Mouse (Mus musculus): ENCODE data around the gene Ptprm.

DNA sequence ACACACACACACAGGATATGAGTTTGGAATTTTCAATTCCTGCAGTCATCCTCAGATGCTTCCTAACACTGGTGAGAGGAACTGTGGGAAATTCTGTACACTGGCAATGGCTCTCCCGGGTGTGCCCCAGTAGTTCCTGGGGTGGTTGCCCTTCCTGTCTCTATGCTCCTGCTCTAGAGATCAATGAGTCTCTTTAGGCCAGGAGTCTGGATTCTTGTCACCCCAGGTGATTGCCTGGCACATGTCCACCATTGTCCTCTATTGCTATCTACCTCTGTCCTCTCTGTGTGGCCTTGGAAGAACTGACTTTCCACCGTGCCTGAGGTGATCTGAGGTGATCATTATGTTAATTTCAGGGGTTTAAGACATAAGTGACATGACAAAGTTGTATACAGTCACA lies 10.8 kb downstream of the Ptprm start:
- TF ChIP-seq CTCF (IDR thresholded peaks at IDR 0.05; ENCODE audit: low read depth): no peak
- no peak for TF ChIP-seq EP300 (IDR thresholded peaks at IDR 0.05; ENCODE audit: low read depth)
